Mouse (Mus musculus): Measurements from ENCODE around the gene Plagl2. TPM values are rescaled to one million over a fixed set of nuclear protein-coding genes. Genes with fewer than 3 reads are reported as not detected.

Plagl2 gene
- total and polyA plus RNA-seq, 2 experiments, result 0.74 to 1.7 TPM

DNA sequence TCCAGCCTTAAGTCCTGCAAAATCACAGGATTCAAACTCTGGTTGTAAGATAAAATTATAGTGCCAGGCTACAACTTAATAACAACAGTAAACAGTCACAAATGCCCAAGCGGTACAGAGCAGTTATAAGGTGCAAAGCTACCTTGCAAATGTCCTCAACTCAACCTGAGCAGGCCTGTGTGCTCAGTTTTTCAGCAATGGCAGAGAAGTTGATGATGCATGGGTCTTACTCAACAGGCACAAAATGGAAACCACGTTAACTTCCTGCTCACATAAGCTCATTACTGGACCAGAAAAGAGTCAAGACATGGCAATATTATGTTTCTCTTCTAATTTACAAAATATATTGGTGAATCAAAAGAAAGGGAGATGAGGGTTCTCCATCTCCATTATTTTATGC is 18.7 kb downstream of the Plagl2 start:
- no peak for DNase-seq (ENCODE audit: extremely low read depth, low read depth, low spot score)
- Histone ChIP-seq H3K4me1 (ENCODE audit: control insufficient read depth, insufficient read depth, low read length) (no peaks in the 10 kb centered on the region), H3K9ac (ENCODE audit: low read depth, low read length) (no peak overlapping the region), H3K36me3 (ENCODE audit: control insufficient read depth, insufficient read depth, low read length) (no peaks in the 10 kb centered on the region), H3K27ac (replicated peaks; ENCODE audit: insufficient read depth, low read depth, low read length) (no peak overlapping the region), H3K4me3 (ENCODE audit: insufficient read depth, low read depth, low read length) (no peak overlapping the region), H3K79me2 (ENCODE audit: control insufficient read depth, insufficient read depth, low read length) (no peaks in the 10 kb centered on the region), H3K27me3 (ENCODE audit: control insufficient read depth, insufficient read depth, low read length) (no peaks in the 10 kb centered on the region)
- 89% methylated on average over 2 of the region's 2 CpGs for WGBS
- TF ChIP-seq POLR2A (IDR thresholded peaks at IDR 0.05; ENCODE audit: extremely low read depth, insufficient read depth, low read length), result no peak
- no peak for TF ChIP-seq CTCF (IDR thresholded peaks at IDR 0.05; ENCODE audit: low read depth, low read length)

DNA sequence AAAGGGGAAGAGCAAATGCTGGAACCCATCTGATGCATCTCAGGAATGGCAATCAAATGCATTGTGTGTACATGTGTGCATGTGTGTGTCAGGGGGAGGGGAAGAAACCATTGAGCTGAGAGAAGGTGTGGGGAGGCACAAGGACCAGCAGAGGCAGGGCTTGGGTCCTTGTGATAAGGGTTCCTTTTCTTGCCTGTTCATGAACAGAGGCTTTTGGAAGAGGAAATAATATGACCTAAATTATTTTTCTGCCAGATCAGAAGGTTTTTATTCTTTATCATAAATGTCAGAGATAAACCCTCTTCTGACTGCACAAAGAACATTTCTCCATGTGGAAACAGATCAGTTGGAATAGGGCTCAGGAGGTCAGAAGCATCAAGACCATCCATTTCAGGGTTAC is 19.1 kb downstream of the Plagl2 start:
- no peaks in the 10 kb centered on the region for H3K36me3 ChIP-seq (ENCODE audit: control insufficient read depth, insufficient read depth, low read length)
- H3K79me2 ChIP-seq (ENCODE audit: control insufficient read depth, insufficient read depth, low read length), result no peaks in the 10 kb centered on the region
- H3K4me3 ChIP-seq (ENCODE audit: insufficient read depth, low read depth, low read length), result no peak overlapping the region
- no peak overlapping the region for H3K9ac ChIP-seq (ENCODE audit: low read depth, low read length)
- no peaks in the 10 kb centered on the region for H3K27me3 ChIP-seq (ENCODE audit: control insufficient read depth, insufficient read depth, low read length)
- no peak overlapping the region for H3K27ac ChIP-seq (replicated peaks; ENCODE audit: insufficient read depth, low read depth, low read length)
- H3K4me1 ChIP-seq (ENCODE audit: control insufficient read depth, insufficient read depth, low read length), result no peaks in the 10 kb centered on the region
- no peak for DNase-seq (ENCODE audit: extremely low read depth, low read depth, low spot score)
- TF ChIP-seq POLR2A (IDR thresholded peaks at IDR 0.05; ENCODE audit: extremely low read depth, insufficient read depth, low read length) (no peak), CTCF (IDR thresholded peaks at IDR 0.05; ENCODE audit: low read depth, low read length) (no peak)

DNA sequence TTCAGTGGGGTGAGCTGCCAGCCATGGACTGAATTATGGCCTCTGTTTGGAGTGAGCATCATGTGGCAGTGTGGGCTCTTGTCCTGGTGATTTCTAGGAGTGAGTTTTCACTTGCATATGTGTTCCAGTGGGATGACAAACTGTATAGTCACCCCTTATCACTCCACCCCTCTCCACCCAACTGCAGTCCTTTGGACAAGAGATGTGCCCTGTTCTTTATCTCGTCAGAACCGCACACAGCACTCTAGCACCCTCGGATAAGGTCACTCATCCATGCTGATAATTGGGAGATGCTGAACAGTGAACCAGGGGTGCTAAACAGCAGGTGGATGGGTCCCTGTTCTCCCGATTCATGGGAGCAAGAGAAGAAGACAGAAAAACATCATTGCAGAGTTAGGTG is 19.6 kb downstream of the Plagl2 start:
- Histone ChIP-seq H3K4me1 (ENCODE audit: control insufficient read depth, insufficient read depth, low read length) (no peaks in the 10 kb centered on the region), H3K4me3 (ENCODE audit: insufficient read depth, low read depth, low read length) (no peak overlapping the region), H3K27ac (replicated peaks; ENCODE audit: insufficient read depth, low read depth, low read length) (no peak overlapping the region), H3K9ac (ENCODE audit: low read depth, low read length) (no peak overlapping the region), H3K27me3 (ENCODE audit: control insufficient read depth, insufficient read depth, low read length) (no peaks in the 10 kb centered on the region), H3K36me3 (ENCODE audit: control insufficient read depth, insufficient read depth, low read length) (no peaks in the 10 kb centered on the region), H3K79me2 (ENCODE audit: control insufficient read depth, insufficient read depth, low read length) (no peaks in the 10 kb centered on the region)
- TF ChIP-seq CTCF (IDR thresholded peaks at IDR 0.05; ENCODE audit: low read depth, low read length) (no peak), POLR2A (IDR thresholded peaks at IDR 0.05; ENCODE audit: extremely low read depth, insufficient read depth, low read length) (no peak)
- WGBS, result 86% methylated on average over 4 of the region's 4 CpGs
- no peak for DNase-seq (ENCODE audit: extremely low read depth, low read depth, low spot score)

DNA sequence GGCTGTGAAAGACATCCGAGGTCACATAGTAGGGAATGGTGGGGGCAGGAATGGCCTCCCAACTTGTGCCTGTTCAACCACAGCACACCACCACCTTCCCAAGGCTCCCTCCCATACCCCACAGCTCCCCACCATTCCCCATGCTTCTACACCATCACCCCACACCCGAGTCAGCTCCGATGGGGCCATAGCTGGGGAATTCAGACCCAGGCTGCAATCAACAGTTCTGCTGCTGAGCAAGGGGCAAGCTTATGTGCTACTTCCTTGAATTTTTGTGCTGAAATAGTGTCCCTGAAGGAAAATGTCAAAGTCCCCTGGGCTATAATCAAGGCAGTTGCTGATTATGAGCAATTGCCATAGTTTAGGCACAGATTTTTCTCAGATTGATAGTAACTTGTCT is 22.7 kb downstream of the Plagl2 start:
- Histone ChIP-seq H3K79me2 (ENCODE audit: control insufficient read depth, insufficient read depth, low read length) (no peaks in the 10 kb centered on the region), H3K4me3 (ENCODE audit: insufficient read depth, low read depth, low read length) (no peak overlapping the region), H3K9ac (ENCODE audit: low read depth, low read length) (no peak overlapping the region), H3K4me1 (ENCODE audit: control insufficient read depth, insufficient read depth, low read length) (peaks cover 2% of the 10 kb centered on the region), H3K27ac (replicated peaks; ENCODE audit: insufficient read depth, low read depth, low read length) (no peak overlapping the region), H3K36me3 (ENCODE audit: control insufficient read depth, insufficient read depth, low read length) (no peaks in the 10 kb centered on the region), H3K27me3 (ENCODE audit: control insufficient read depth, insufficient read depth, low read length) (no peaks in the 10 kb centered on the region)
- no peak for TF ChIP-seq POLR2A (IDR thresholded peaks at IDR 0.05; ENCODE audit: extremely low read depth, insufficient read depth, low read length)
- no peak for TF ChIP-seq CTCF (IDR thresholded peaks at IDR 0.05; ENCODE audit: low read depth, low read length)
- WGBS, result 83% methylated on average over 3 of the region's 3 CpGs
- no peak for DNase-seq (ENCODE audit: extremely low read depth, low read depth, low spot score)

DNA sequence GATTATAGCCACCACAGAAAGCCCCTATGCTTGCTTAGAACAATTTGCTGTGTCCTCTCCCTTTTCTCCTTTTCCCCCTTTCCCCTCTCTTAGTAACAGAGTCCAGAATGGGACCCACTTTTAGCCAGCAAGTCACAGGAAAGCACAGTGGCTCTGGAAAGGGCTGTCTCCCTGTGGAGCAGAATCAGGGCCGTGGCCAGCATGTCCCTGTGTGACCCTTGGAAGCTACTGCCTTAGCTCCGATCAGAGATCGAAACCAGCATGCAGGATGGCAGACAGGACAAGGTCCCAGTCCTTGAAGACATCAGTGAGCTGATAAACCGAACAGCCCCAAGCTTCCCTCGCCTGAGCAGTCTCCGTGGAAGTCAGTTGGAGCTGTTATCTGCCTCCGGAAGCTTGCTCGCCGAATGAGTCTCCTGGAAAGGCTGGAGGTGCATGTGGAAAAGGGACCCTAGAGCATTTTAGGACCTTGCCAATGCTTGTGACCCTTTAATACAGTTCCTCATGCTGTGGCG is 23.3 kb downstream of the Plagl2 start:
- Histone ChIP-seq H3K79me2 (ENCODE audit: control insufficient read depth, insufficient read depth, low read length) (no peaks in the 10 kb centered on the region), H3K27me3 (ENCODE audit: control insufficient read depth, insufficient read depth, low read length) (no peaks in the 10 kb centered on the region), H3K9ac (ENCODE audit: low read depth, low read length) (no peak overlapping the region), H3K4me1 (ENCODE audit: control insufficient read depth, insufficient read depth, low read length) (peaks cover 2% of the 10 kb centered on the region), H3K4me3 (ENCODE audit: insufficient read depth, low read depth, low read length) (no peak overlapping the region), H3K36me3 (ENCODE audit: control insufficient read depth, insufficient read depth, low read length) (no peaks in the 10 kb centered on the region), H3K27ac (replicated peaks; ENCODE audit: insufficient read depth, low read depth, low read length) (no peak overlapping the region)
- TF ChIP-seq CTCF (IDR thresholded peaks at IDR 0.05; ENCODE audit: low read depth, low read length), result no peak
- DNase-seq (ENCODE audit: extremely low read depth, low read depth, low spot score), result no peak
- WGBS, result 87% methylated on average over 10 of the region's 10 CpGs

DNA sequence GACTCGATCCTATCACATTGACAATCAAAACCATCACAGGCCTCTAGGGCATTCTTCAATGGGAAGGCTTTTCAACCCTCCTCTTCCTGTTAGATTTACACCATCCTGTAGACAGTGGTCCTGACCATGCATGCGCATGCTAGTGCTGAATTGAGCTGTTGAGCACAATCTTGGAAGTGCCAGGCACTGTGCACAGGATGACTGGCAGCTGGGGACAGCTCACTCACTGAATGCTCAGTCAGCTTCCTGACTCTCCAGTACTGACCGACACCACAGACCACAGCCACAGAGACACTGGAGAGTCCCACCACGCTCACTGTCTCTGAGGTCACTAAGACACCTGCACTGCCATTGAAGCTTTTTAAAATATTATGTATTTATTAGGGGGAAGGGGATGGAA is 25.8 kb downstream of the Plagl2 start:
- Histone ChIP-seq H3K4me1 (ENCODE audit: control insufficient read depth, insufficient read depth, low read length) (peaks cover 2% of the 10 kb centered on the region), H3K27ac (replicated peaks; ENCODE audit: insufficient read depth, low read depth, low read length) (no peak overlapping the region), H3K9ac (ENCODE audit: low read depth, low read length) (no peak overlapping the region), H3K27me3 (ENCODE audit: control insufficient read depth, insufficient read depth, low read length) (no peaks in the 10 kb centered on the region), H3K36me3 (ENCODE audit: control insufficient read depth, insufficient read depth, low read length) (no peaks in the 10 kb centered on the region), H3K4me3 (ENCODE audit: insufficient read depth, low read depth, low read length) (no peak overlapping the region), H3K79me2 (ENCODE audit: control insufficient read depth, insufficient read depth, low read length) (no peaks in the 10 kb centered on the region)
- 84% methylated on average over 4 of the region's 4 CpGs for WGBS
- no peak for DNase-seq (ENCODE audit: extremely low read depth, low read depth, low spot score)
- TF ChIP-seq CTCF (IDR thresholded peaks at IDR 0.05; ENCODE audit: low read depth, low read length) (no peak), POLR2A (IDR thresholded peaks at IDR 0.05; ENCODE audit: extremely low read depth, insufficient read depth, low read length) (no peak)

Measured in liver, adult 2 months (tissue).